Mouse (Mus musculus): ENCODE measurements around the gene Trim54. TPM values are rescaled to one million over a fixed set of nuclear protein-coding genes. Genes with fewer than 3 reads are reported as not detected.
A peak's percentile ranks its signal among the peaks of the same experiment; 100 is the strongest.

Trim54 gene
- polyA plus RNA-seq, 1 experiment from 2014 or later, result not detected

DNA sequence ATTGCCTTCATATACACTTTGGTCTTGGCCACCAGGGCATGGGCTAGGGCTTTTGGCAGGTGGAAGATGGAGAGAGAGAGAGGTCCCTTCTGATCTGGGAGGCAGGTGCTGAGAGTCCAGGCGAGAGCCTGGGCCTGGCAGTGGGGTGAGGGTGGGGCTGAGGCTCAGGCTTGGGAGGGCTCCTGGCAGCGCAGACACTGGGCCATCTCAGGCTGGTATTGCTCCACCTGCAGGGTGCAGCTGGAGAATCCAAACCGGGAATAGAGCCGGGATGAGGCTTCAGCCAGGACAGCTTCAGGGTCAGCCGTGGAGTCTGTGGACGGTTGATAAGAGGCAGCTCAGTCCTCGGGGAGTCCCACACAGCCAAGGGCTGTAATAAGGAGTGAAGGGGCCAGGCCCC is 29.9 kb upstream of the Trim54 start:
- no peak overlapping the region for H3K4me3 ChIP-seq (ENCODE audit: low read depth, low read length)
- H3K4me1 ChIP-seq (replicated peaks; ENCODE audit: control insufficient read depth, insufficient read depth, low read length), result no peaks in the 10 kb centered on the region
- no peaks in the 10 kb centered on the region for H3K36me3 ChIP-seq (ENCODE audit: control insufficient read depth, insufficient read depth)
- WGBS, result 29% methylated on average over 7 of the region's 7 CpGs
- no peak; the same call in 1 of the 2 replicates for ATAC-seq
- H3K4me2 ChIP-seq (replicated peaks; ENCODE audit: low read depth), result no peak overlapping the region
- peaks cover 19% of the 10 kb centered on the region for H3K27me3 ChIP-seq (replicated peaks; ENCODE audit: control insufficient read depth, insufficient read depth, low read length)
- no peak overlapping the region for H3K9ac ChIP-seq (ENCODE audit: low read depth, low read length)
- no peak overlapping the region for H3K27ac ChIP-seq (ENCODE audit: low read depth, low read length)
- H3K9me3 ChIP-seq (ENCODE audit: control insufficient read depth), result no peaks in the 10 kb centered on the region
- peak; percentile 19; the same call in 1 of the 2 replicates for TF ChIP-seq CTCF (IDR thresholded peaks at IDR 0.05; ENCODE audit: low read depth)

DNA sequence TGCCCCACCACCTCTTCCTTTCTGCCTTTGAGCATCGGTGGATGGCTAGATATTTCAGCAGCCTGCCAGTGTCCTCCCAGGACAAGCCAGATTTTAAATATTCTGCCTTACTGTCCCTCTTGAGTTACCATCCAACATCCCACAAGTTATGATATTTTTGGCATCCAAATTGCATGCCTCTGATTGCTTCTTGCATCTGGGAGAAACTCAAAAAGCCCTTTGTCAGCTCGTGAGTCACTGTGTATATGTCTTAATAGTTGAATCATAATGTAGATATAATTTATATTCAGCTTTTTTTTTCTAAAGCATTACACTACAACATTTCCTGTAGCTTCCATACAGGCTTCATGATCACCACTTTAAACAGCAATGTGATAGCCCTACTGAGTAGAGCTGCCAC is 29.4 kb upstream of the Trim54 start:
- Histone ChIP-seq H3K4me2 (replicated peaks; ENCODE audit: low read depth) (no peak overlapping the region), H3K9ac (ENCODE audit: low read depth, low read length) (no peak overlapping the region), H3K27me3 (replicated peaks; ENCODE audit: control insufficient read depth, insufficient read depth, low read length) (peaks cover 24% of the 10 kb centered on the region), H3K4me3 (ENCODE audit: low read depth, low read length) (no peak overlapping the region), H3K4me1 (replicated peaks; ENCODE audit: control insufficient read depth, insufficient read depth, low read length) (no peaks in the 10 kb centered on the region), H3K27ac (ENCODE audit: low read depth, low read length) (no peak overlapping the region), H3K9me3 (ENCODE audit: control insufficient read depth) (no peaks in the 10 kb centered on the region), H3K36me3 (ENCODE audit: control insufficient read depth, insufficient read depth) (no peaks in the 10 kb centered on the region)
- 64% methylated on average over 2 of the region's 2 CpGs for WGBS
- no peak for ATAC-seq
- no peak for TF ChIP-seq CTCF (IDR thresholded peaks at IDR 0.05; ENCODE audit: low read depth)

- ATAC-seq, result no peak
- Histone ChIP-seq H3K36me3 (ENCODE audit: control insufficient read depth, insufficient read depth) (no peaks in the 10 kb centered on the region), H3K9ac (ENCODE audit: low read depth, low read length) (no peak overlapping the region), H3K27me3 (replicated peaks; ENCODE audit: control insufficient read depth, insufficient read depth, low read length) (peaks cover 73% of the 10 kb centered on the region), H3K4me2 (replicated peaks; ENCODE audit: low read depth) (peak overlapping the region; percentile 79), H3K27ac (ENCODE audit: low read depth, low read length) (no peak overlapping the region), H3K4me1 (replicated peaks; ENCODE audit: control insufficient read depth, insufficient read depth, low read length) (peaks cover 3% of the 10 kb centered on the region; the same call in 1 of the 2 replicates), H3K9me3 (ENCODE audit: control insufficient read depth) (no peaks in the 10 kb centered on the region), H3K4me3 (ENCODE audit: low read depth, low read length) (peak overlapping the region; percentile 47)
- no peak for TF ChIP-seq CTCF (IDR thresholded peaks at IDR 0.05; ENCODE audit: low read depth)
- WGBS, result 4% methylated on average over 35 of the region's 53 CpGs
Measured at GRCm38 (mm10) chr5:31092231-31092975, 24.1 kb upstream of the Trim54 start.

DNA sequence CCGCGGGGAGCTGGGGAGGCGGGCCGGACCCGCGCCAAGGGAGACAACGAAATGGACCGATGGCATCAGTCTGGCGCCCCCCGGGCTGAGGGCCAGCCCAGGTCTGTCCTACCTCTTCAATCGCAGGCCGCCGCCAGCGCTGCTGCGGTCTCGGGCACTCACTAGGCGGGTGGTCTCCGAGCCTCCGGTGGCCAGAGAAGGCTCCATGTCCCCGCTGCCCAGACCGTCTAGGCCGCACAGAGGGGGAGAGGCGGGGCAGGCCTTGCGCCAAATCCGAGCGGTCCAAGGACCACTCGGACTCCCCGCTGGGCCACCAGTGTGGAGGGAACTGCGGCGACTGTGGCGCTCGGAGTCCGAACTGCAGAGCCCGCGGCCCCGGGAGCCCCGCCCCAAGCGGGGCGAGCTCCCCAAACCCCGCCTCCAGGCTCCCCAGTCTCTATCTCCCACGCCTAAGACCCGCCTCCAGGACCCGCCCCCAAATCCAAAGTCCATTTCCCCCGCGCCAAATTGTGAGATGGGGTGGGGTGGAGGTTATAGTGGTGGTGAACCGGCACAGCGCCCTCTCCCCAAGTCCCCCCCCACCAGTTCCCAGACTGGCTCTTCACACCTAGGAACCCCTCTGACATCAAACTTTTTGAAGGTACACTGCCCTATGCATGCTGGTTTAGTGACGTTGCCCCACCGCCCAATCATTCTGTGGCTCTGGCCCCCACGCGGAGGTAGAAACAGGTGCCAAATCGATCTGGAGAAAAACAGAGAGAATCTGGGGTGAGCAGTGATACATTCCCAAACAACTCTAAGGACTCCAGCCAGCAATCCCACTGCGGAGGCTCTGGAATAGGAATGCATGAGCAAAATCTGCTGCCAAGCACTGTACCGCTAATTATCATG is 23.1 kb upstream of the Trim54 start:
- H3K27me3 ChIP-seq (replicated peaks; ENCODE audit: control insufficient read depth, insufficient read depth, low read length), result peaks cover 74% of the 10 kb centered on the region
- H3K9me3 ChIP-seq (ENCODE audit: control insufficient read depth), result no peaks in the 10 kb centered on the region
- H3K4me3 ChIP-seq (ENCODE audit: low read depth, low read length), result peak overlapping the region; percentile 47
- H3K4me1 ChIP-seq (replicated peaks; ENCODE audit: control insufficient read depth, insufficient read depth, low read length), result peaks cover 3% of the 10 kb centered on the region; the same call in 1 of the 2 replicates
- peak overlapping the region; percentile 79 for H3K4me2 ChIP-seq (replicated peaks; ENCODE audit: low read depth)
- ATAC-seq, result peak; percentile 39
- no peaks in the 10 kb centered on the region for H3K36me3 ChIP-seq (ENCODE audit: control insufficient read depth, insufficient read depth)
- no peak for TF ChIP-seq CTCF (IDR thresholded peaks at IDR 0.05; ENCODE audit: low read depth)
- peak overlapping the region; percentile 17; the same call in 1 of the 2 replicates for H3K9ac ChIP-seq (ENCODE audit: low read depth, low read length)
- H3K27ac ChIP-seq (ENCODE audit: low read depth, low read length), result no peak overlapping the region
- WGBS, result under 1% methylated on average over 37 of the region's 54 CpGs

- no peaks in the 10 kb centered on the region for H3K9me3 ChIP-seq (ENCODE audit: control insufficient read depth)
- H3K9ac ChIP-seq (ENCODE audit: low read depth, low read length), result no peak overlapping the region
- ATAC-seq, result no peak
- no peak overlapping the region for H3K27ac ChIP-seq (ENCODE audit: low read depth, low read length)
- no peak for TF ChIP-seq CTCF (IDR thresholded peaks at IDR 0.05; ENCODE audit: low read depth)
- peaks cover 3% of the 10 kb centered on the region; the same call in 1 of the 2 replicates for H3K4me1 ChIP-seq (replicated peaks; ENCODE audit: control insufficient read depth, insufficient read depth, low read length)
- peak overlapping the region; percentile 79 for H3K4me2 ChIP-seq (replicated peaks; ENCODE audit: low read depth)
- H3K36me3 ChIP-seq (ENCODE audit: control insufficient read depth, insufficient read depth), result no peaks in the 10 kb centered on the region
- H3K4me3 ChIP-seq (ENCODE audit: low read depth, low read length), result peak overlapping the region; percentile 47
- peaks cover 72% of the 10 kb centered on the region for H3K27me3 ChIP-seq (replicated peaks; ENCODE audit: control insufficient read depth, insufficient read depth, low read length)
- 2% methylated on average over 29 of the region's 29 CpGs for WGBS
Measured at GRCm38 (mm10) chr5:31094100-31094798, 22.3 kb upstream of the Trim54 start.
